Mouse (Mus musculus): Measurements from ENCODE around the gene CN725425. TPM values are rescaled to one million over a fixed set of nuclear protein-coding genes. Genes with fewer than 3 reads are reported as not detected.

CN725425 gene
- polyA plus RNA-seq, 1 experiment from 2014 or later, result 0.22 TPM

DNA sequence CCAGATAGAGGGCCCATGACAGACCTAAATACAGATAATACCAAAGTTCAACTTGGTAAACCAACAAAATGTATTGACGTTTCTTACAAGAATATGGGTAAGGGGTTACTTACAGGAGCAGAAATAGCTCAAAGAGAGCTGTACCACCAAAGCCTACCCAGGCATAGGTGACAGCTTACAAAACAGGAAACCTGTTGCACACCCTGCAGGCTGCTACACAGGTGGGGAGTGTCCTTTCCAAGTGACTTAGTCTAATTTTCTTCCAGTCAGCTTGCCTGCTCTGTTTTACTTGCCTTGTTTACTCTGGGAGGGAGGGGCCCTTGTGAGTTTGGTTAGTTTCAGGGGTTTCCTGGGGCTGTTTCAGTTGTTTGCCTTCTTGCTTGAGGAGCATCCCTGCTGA lies 1.5 kb downstream of the CN725425 start:
- no peaks in the 10 kb centered on the region for H3K4me1 ChIP-seq (ENCODE audit: control insufficient read depth, low read depth, low read length)
- no peaks in the 10 kb centered on the region for H3K9me3 ChIP-seq (replicated peaks; ENCODE audit: control insufficient read depth, low read length)
- no peak; the same call in 1 of the 2 replicates for ATAC-seq (ENCODE audit: low read depth)
- H3K9ac ChIP-seq (ENCODE audit: low read depth, low read length), result no peak overlapping the region
- WGBS (ENCODE audit: insufficient replicate concordance), result 50% methylated on average over 1 of the region's 1 CpGs
- H3K4me2 ChIP-seq (ENCODE audit: low read depth, low read length), result no peak overlapping the region
- no peak overlapping the region for H3K27ac ChIP-seq (ENCODE audit: low read length)
- no peak overlapping the region for H3K4me3 ChIP-seq (ENCODE audit: low read depth, low read length)
- H3K36me3 ChIP-seq (ENCODE audit: control insufficient read depth, insufficient read depth), result no peaks in the 10 kb centered on the region
- no peaks in the 10 kb centered on the region for H3K27me3 ChIP-seq (ENCODE audit: control insufficient read depth, insufficient read depth, low read depth, low read length)

DNA sequence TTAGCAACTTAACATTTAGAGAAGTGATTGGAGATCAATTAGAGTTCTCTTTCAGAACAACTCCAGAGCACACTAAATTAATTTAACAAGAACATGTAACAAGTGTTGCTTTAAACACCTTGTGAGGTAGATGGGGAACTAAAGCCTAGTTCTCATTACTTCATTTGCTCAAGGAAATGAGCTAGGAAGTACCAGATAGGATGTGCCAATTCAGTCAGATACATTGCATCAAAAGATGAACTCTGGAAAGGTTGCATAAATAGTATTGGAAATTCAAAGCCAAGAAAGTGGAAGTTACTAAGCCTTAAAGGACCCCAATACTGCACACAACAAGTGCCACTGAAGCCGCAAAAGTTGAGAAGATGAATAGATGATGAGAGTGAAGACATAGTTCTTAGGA lies 3.2 kb downstream of the CN725425 start:
- H3K4me2 ChIP-seq (ENCODE audit: low read depth, low read length), result no peak overlapping the region
- H3K27me3 ChIP-seq (ENCODE audit: control insufficient read depth, insufficient read depth, low read depth, low read length), result no peaks in the 10 kb centered on the region
- no peaks in the 10 kb centered on the region for H3K4me1 ChIP-seq (ENCODE audit: control insufficient read depth, low read depth, low read length)
- no peak overlapping the region for H3K27ac ChIP-seq (ENCODE audit: low read length)
- no peak for ATAC-seq (ENCODE audit: low read depth)
- no peaks in the 10 kb centered on the region for H3K9me3 ChIP-seq (replicated peaks; ENCODE audit: control insufficient read depth, low read length)
- no peak overlapping the region for H3K4me3 ChIP-seq (ENCODE audit: low read depth, low read length)
- no peak overlapping the region for H3K9ac ChIP-seq (ENCODE audit: low read depth, low read length)
- H3K36me3 ChIP-seq (ENCODE audit: control insufficient read depth, insufficient read depth), result no peaks in the 10 kb centered on the region
- WGBS (ENCODE audit: insufficient replicate concordance), result 65% methylated on average over 1 of the region's 1 CpGs

DNA sequence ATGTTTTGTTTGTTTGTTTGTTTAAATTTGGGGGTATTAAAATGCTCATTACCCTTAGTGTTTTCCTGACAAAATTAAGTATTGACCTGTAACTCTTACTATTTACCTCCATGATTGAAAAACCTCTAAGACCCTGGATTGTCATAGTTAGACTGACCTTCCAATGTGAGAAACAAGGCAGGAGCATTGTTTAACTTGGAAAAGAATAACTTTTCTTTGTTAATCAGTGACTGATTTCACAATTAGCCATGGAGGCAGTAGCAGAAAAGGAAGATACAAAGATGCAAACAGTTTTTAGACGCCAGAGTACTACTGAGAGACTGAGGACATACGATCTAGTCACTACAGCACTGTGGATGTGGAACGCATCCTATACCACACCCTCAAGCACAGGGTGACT lies 4.2 kb downstream of the CN725425 start:
- H3K4me3 ChIP-seq (ENCODE audit: low read depth, low read length), result no peak overlapping the region
- H3K4me1 ChIP-seq (ENCODE audit: control insufficient read depth, low read depth, low read length), result no peaks in the 10 kb centered on the region
- peak; percentile 30; the same call in 1 of the 2 replicates for ATAC-seq (ENCODE audit: low read depth)
- no peaks in the 10 kb centered on the region for H3K27me3 ChIP-seq (ENCODE audit: control insufficient read depth, insufficient read depth, low read depth, low read length)
- H3K9me3 ChIP-seq (replicated peaks; ENCODE audit: control insufficient read depth, low read length), result no peaks in the 10 kb centered on the region
- no peak overlapping the region for H3K27ac ChIP-seq (ENCODE audit: low read length)
- 62% methylated on average over 3 of the region's 3 CpGs for WGBS (ENCODE audit: insufficient replicate concordance)
- H3K36me3 ChIP-seq (ENCODE audit: control insufficient read depth, insufficient read depth), result no peaks in the 10 kb centered on the region
- no peak overlapping the region for H3K4me2 ChIP-seq (ENCODE audit: low read depth, low read length)
- H3K9ac ChIP-seq (ENCODE audit: low read depth, low read length), result no peak overlapping the region

DNA sequence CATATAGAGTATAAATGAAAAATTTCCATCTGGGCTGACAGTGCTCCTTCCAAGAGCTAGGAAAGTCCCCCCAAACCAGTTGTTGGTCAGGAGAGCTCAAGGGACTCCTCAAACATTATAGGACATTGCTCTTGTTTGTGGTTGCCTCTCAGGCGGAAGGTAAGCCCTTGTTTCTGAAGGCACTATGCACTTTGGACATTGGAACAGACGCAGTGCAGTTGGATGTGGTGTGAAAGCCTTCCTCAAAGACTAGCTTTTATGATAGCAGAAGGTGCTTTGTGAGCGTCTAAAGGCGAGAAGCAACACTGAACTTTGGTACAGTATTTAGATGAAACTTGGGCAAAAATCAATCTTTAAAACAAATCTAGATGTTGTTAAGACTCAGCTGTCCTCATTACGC lies 7.2 kb downstream of the CN725425 start:
- no peaks in the 10 kb centered on the region for H3K36me3 ChIP-seq (ENCODE audit: control insufficient read depth, insufficient read depth)
- no peak overlapping the region for H3K27ac ChIP-seq (ENCODE audit: low read length)
- no peak overlapping the region for H3K4me3 ChIP-seq (ENCODE audit: low read depth, low read length)
- 55% methylated on average over 5 of the region's 5 CpGs for WGBS (ENCODE audit: insufficient replicate concordance)
- H3K4me1 ChIP-seq (ENCODE audit: control insufficient read depth, low read depth, low read length), result no peaks in the 10 kb centered on the region
- H3K27me3 ChIP-seq (ENCODE audit: control insufficient read depth, insufficient read depth, low read depth, low read length), result no peaks in the 10 kb centered on the region
- no peak overlapping the region for H3K9ac ChIP-seq (ENCODE audit: low read depth, low read length)
- no peak overlapping the region for H3K4me2 ChIP-seq (ENCODE audit: low read depth, low read length)
- H3K9me3 ChIP-seq (replicated peaks; ENCODE audit: control insufficient read depth, low read length), result no peaks in the 10 kb centered on the region
- ATAC-seq (ENCODE audit: low read depth), result no peak

DNA sequence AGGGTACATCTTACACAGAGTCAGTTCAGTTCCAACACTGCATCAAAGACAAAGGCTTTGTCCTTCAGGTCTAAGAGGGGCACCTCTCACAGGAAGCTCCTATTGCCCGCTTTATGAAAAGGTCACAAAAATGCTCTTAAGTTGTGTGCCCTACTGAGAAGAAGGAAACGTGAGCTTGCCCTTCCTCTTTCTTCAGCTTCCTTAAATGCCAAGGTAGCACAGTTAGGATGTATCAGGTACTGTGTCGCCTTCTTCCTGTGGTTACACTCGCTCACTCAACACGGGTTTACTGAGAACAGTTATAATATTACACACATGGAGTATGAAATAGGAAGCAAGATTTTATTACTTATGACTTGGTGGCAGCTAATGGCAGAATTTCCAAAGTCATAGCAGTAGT lies 38.0 kb downstream of the CN725425 start:
- no peak overlapping the region for H3K4me2 ChIP-seq (ENCODE audit: low read depth, low read length)
- no peak overlapping the region for H3K27ac ChIP-seq (ENCODE audit: low read length)
- no peaks in the 10 kb centered on the region for H3K4me1 ChIP-seq (ENCODE audit: control insufficient read depth, low read depth, low read length)
- no peaks in the 10 kb centered on the region for H3K27me3 ChIP-seq (ENCODE audit: control insufficient read depth, insufficient read depth, low read depth, low read length)
- ATAC-seq (ENCODE audit: low read depth), result no peak
- no peaks in the 10 kb centered on the region for H3K36me3 ChIP-seq (ENCODE audit: control insufficient read depth, insufficient read depth)
- H3K4me3 ChIP-seq (ENCODE audit: low read depth, low read length), result no peak overlapping the region
- 38% methylated on average over 5 of the region's 5 CpGs for WGBS (ENCODE audit: insufficient replicate concordance)
- H3K9ac ChIP-seq (ENCODE audit: low read depth, low read length), result no peak overlapping the region
- H3K9me3 ChIP-seq (replicated peaks; ENCODE audit: control insufficient read depth, low read length), result no peaks in the 10 kb centered on the region

DNA sequence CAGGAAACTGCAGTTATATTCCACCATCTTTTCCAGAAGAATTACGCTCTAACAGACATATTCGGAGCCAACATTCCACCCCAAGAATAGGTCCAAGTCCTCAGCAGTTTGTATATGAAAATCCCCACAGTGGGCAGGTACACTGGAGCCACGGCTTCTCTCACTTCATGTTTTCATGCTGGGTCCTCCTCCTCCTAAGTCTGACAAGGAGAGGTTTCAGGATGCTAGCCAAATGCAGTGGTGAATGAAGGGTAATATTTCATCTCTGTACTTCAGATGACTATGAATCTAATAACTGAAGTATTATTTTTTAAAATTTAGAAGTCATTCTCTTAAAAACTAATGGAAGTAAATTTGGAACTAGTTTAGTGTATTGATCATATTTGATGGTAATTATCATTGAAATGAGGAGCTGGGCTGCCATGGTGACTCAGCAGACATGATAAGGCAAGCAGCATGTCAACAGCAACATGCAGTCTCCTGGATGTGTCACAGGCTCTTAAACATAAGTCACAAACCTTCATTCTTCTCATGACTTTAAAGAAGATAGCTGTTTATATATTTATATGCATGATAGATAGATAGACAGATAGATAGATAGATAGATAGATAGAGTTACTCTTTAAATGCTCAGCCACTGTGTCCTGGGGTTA lies 41.5 kb downstream of the CN725425 start:
- peak; percentile 84 for ATAC-seq (ENCODE audit: low read depth)
- H3K27ac ChIP-seq (ENCODE audit: low read length), result peak overlapping the region; percentile 2; the same call in 1 of the 2 replicates

DNA sequence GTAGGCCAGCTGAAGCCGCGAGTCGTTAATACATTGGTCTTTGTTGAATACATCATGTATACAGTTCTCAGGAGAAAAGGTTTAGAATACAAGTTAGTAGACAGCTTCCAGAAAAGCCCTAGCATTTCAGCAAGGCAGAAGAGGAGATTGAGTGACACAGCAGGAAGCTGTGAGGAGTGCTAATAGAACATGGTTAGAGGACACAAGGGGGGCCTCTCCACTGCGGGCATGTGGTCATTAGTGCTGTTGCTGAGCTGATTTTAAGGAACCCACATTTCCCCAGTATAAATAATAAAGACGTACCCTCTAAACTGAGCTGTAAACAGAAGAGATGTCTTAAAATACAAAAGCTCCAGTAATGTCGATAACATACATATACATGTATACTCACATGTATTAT lies 51.5 kb downstream of the CN725425 start:
- no peaks in the 10 kb centered on the region for H3K36me3 ChIP-seq (ENCODE audit: control insufficient read depth, insufficient read depth)
- WGBS (ENCODE audit: insufficient replicate concordance), result 69% methylated on average over 6 of the region's 6 CpGs
- H3K4me1 ChIP-seq (ENCODE audit: control insufficient read depth, low read depth, low read length), result peaks cover 25% of the 10 kb centered on the region
- ATAC-seq (ENCODE audit: low read depth), result no peak
- H3K27ac ChIP-seq (ENCODE audit: low read length), result peak overlapping the region; percentile 21; the same call in 1 of the 2 replicates
- no peaks in the 10 kb centered on the region for H3K27me3 ChIP-seq (ENCODE audit: control insufficient read depth, insufficient read depth, low read depth, low read length)
- no peaks in the 10 kb centered on the region for H3K9me3 ChIP-seq (replicated peaks; ENCODE audit: control insufficient read depth, low read length)
- H3K4me3 ChIP-seq (ENCODE audit: low read depth, low read length), result no peak overlapping the region
- H3K9ac ChIP-seq (ENCODE audit: low read depth, low read length), result no peak overlapping the region
- H3K4me2 ChIP-seq (ENCODE audit: low read depth, low read length), result no peak overlapping the region

More for the DNA sequence above, 41.5 kb downstream of the CN725425 start:
- Histone ChIP-seq H3K9me3 (replicated peaks; ENCODE audit: control insufficient read depth, low read length) (no peaks in the 10 kb centered on the region), H3K9ac (ENCODE audit: low read depth, low read length) (no peak overlapping the region), H3K4me3 (ENCODE audit: low read depth, low read length) (no peak overlapping the region), H3K27me3 (ENCODE audit: control insufficient read depth, insufficient read depth, low read depth, low read length) (no peaks in the 10 kb centered on the region), H3K36me3 (ENCODE audit: control insufficient read depth, insufficient read depth) (no peaks in the 10 kb centered on the region), H3K4me2 (ENCODE audit: low read depth, low read length) (no peak overlapping the region), H3K4me1 (ENCODE audit: control insufficient read depth, low read depth, low read length) (no peaks in the 10 kb centered on the region)
- 74% methylated on average over 3 of the region's 3 CpGs for WGBS (ENCODE audit: insufficient replicate concordance)

DNA sequence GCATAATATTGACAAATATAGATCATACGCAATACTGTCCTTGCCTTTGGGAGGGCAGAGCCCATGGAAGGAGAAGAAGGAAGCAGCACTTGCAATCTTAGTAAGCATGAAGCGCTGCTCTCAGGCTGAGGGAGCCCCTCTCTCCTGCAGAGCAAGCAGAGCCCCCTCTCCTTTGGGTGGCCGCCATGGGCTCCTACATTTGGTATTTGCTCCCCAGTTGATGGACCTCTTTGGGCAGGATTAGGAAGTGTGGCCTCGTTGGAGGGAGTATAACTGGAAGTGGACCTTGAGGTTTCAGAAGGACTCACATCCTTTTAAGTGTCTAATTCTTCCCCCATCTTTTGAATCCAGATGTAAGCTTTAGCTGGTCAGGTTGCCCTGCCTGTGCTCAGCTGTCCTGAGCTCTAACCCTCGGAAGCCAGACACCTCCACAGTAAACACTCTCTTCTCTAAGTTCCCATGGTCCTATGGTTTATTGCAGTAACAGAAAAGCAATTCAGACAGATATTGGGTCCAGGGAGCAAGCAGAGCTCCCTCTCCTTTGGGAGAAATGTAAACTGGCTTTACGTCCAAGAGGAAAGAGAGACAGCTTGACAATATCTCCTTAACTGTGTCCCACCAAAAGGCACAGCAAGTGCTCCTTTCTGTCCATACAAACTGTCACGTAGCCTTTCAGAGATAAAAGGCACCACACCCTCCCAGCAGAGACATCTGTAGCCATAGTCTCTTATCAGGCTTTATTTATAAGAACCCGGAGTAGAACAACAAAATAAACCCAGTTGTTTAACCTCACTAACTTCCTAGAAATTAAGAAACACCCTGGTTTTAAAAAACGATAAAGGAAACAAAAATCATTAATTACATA lies 52.5 kb downstream of the CN725425 start:
- Histone ChIP-seq H3K4me1 (ENCODE audit: control insufficient read depth, low read depth, low read length) (peaks cover 25% of the 10 kb centered on the region), H3K4me2 (ENCODE audit: low read depth, low read length) (peak overlapping the region; percentile 57), H3K9me3 (replicated peaks; ENCODE audit: control insufficient read depth, low read length) (no peaks in the 10 kb centered on the region), H3K9ac (ENCODE audit: low read depth, low read length) (peak overlapping the region; percentile 53), H3K27me3 (ENCODE audit: control insufficient read depth, insufficient read depth, low read depth, low read length) (no peaks in the 10 kb centered on the region), H3K36me3 (ENCODE audit: control insufficient read depth, insufficient read depth) (no peaks in the 10 kb centered on the region), H3K27ac (ENCODE audit: low read length) (peak overlapping the region; percentile 90), H3K4me3 (ENCODE audit: low read depth, low read length) (no peak overlapping the region; the same call in 1 of the 2 replicates)
- ATAC-seq (ENCODE audit: low read depth), result peak; percentile 97
- 36% methylated on average over 9 of the region's 9 CpGs for WGBS (ENCODE audit: insufficient replicate concordance)

DNA sequence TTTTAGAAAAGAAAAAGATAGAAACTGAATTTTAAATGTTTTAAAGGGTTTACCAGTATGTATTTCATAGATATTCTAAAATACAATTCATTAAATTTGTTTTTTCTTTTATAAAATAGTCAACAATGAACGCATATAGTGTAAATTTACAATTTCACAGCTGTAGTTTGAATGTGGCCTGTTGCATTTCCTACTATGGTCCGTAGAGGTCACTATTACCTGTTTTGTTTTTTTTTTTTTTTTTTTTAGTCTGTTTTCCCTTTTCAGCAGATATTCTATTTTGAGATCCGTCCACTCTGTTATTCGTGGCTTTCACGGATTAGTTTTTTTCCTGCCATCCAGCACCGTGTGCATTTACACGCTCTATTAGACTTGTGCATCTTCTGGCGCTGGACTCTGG lies 53.7 kb downstream of the CN725425 start:
- Histone ChIP-seq H3K4me2 (ENCODE audit: low read depth, low read length) (no peak overlapping the region), H3K27ac (ENCODE audit: low read length) (no peak overlapping the region), H3K9ac (ENCODE audit: low read depth, low read length) (no peak overlapping the region), H3K36me3 (ENCODE audit: control insufficient read depth, insufficient read depth) (no peaks in the 10 kb centered on the region), H3K9me3 (replicated peaks; ENCODE audit: control insufficient read depth, low read length) (no peaks in the 10 kb centered on the region), H3K27me3 (ENCODE audit: control insufficient read depth, insufficient read depth, low read depth, low read length) (no peaks in the 10 kb centered on the region), H3K4me3 (ENCODE audit: low read depth, low read length) (no peak overlapping the region), H3K4me1 (ENCODE audit: control insufficient read depth, low read depth, low read length) (peaks cover 27% of the 10 kb centered on the region)
- ATAC-seq (ENCODE audit: low read depth), result no peak
- 31% methylated on average over 8 of the region's 8 CpGs for WGBS (ENCODE audit: insufficient replicate concordance)
